Mouse (Mus musculus) embryonic facial prominence, embryonic 14.5 days (tissue): ENCODE measurements around the gene Cask. TPM values are rescaled to one million over a fixed set of nuclear protein-coding genes. Genes with fewer than 3 reads are reported as not detected.

Experiments
- ATAC-seq: fragments of 200-750 bp; cut with Nextera tagmentation; 2 replicates; pipeline ENCODE4 v1.8.0; 2017; ENCODE audit warnings: low read depth, moderate number of reproducible peaks, moderate TSS enrichment
- DNase-seq: peaks from one replicate; pipeline ENCODE4 v3.0.0-alpha.2; 2015; ENCODE audit warnings: low spot score
- H3K27ac ChIP-seq: fragments of 300-500 bp; sonication (generic); replicated peaks from 2 replicates; pipeline ENCODE4 v1.5.1; 2014; ENCODE audit warnings: low read depth, mild to moderate bottlenecking, low read length, moderate library complexity
- H3K27me3 ChIP-seq: fragments of 300-500 bp; sonication (generic); replicated peaks from 2 replicates; pipeline ENCODE4 v1.6.1; 2014; ENCODE audit warnings: low read length; ENCODE audit not compliant: control insufficient read depth, insufficient read depth
- H3K36me3 ChIP-seq: fragments of 300-500 bp; sonication (generic); 2 replicates; pipeline ENCODE4 v1.6.1; 2014; ENCODE audit warnings: low read length, mixed read lengths; ENCODE audit not compliant: control insufficient read depth, insufficient read depth
- H3K4me1 ChIP-seq: fragments of 300-500 bp; sonication (generic); 2 replicates; pipeline ENCODE4 v1.6.1; 2014; ENCODE audit warnings: antibody characterized with exemption, low read length; ENCODE audit not compliant: control insufficient read depth, insufficient read depth
- H3K4me2 ChIP-seq: fragments of 300-500 bp; sonication (generic); 2 replicates; pipeline ENCODE4 v1.6.1; 2014; ENCODE audit warnings: low read depth, mild to moderate bottlenecking, low read length, moderate library complexity, mixed read lengths
- H3K4me3 ChIP-seq: fragments of 300-500 bp; sonication (generic); 2 replicates; pipeline ENCODE4 v1.5.1; 2014; ENCODE audit warnings: low read depth, mild to moderate bottlenecking, low read length
- H3K9ac ChIP-seq: fragments of 300-500 bp; sonication (generic); 2 replicates; pipeline ENCODE4 v1.6.1; 2014; ENCODE audit warnings: low read depth, mild to moderate bottlenecking, low read length, moderate library complexity, mixed read lengths
- H3K9me3 ChIP-seq: fragments of 300-500 bp; sonication (generic); 2 replicates; pipeline ENCODE4 v1.6.1; 2016; ENCODE audit warnings: low read length; ENCODE audit not compliant: control insufficient read depth
- WGBS: fragments of 180-500 bp; shearing (Covaris S2); extraction: QIAGEN DNeasy Blood & Tissue Kit; methylation state at CpG from one replicate; pipeline ENCODE4 v1.1.7; 2014; 5-methylcytosine and 5-hydroxymethylcytosine counted together
- polyA plus RNA-seq: library from polyadenylated mRNA; unstranded; fragments of >200 nt; fragmentation: Nextera tagmentation; extraction: Ambion mirVana; gene quantifications from 2 replicates; pipeline ENCODE4 v1.2.1, GENCODE M21; 2014

The Cask gene
- polyA plus RNA-seq, 1 experiment from 2014 or later: 20.1 TPM

DNA sequence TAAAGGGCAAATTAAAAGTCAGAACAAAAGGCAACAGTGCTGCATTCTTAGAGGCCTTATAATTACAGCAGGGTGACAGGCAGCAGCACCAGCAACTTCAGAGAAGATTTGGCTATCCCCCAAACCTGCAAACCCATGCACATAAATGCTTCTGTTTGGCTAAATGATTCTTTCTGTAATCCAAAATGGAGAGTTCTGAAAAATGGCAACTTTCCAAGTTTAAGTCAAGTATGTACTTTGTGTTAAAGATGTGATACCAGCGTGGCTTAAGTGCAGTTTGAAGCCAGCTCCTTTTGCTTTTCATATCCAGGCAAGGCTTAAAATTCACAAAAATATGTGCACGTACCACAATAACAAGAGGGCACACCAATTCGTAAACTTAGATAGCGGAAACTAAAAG lies 299.6 kb downstream of the Cask start:
- Histone ChIP-seq H3K9me3 (no peaks in the 10 kb centered on the region), H3K4me2 (no peak overlapping the region), H3K27ac (no peak overlapping the region), H3K27me3 (peaks cover 15% of the 10 kb centered on the region), H3K4me3 (no peak overlapping the region), H3K4me1 (no peaks in the 10 kb centered on the region), H3K36me3 (peaks cover 6% of the 10 kb centered on the region; the same call in 1 of the 2 replicates), H3K9ac (no peak overlapping the region)
- DNase-seq (peak; percentile 6), ATAC-seq (no peak)
- 74% methylated on average over 4 of the region's 4 CpGs for WGBS

DNA sequence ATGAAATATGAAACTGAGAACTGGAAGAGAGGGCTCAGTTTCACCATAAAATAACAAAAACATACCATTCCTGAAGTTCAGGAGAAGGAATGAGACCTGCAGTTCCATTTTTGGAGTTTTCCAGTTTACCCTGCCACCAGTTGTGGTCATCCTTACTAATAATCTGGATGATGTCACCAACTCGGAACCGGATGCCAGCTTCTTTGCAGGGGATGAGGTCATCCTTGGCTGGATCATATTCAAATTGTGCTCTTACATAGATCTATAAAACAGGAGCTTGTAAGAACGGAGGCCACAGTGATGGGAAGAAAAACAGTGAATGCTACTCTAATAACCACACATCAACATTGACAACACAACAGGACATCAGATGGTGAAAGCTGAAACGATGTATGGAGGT lies 302.1 kb downstream of the Cask start:
- Histone ChIP-seq H3K9me3 (no peaks in the 10 kb centered on the region), H3K4me1 (no peaks in the 10 kb centered on the region), H3K27ac (no peak overlapping the region), H3K27me3 (peaks cover 11% of the 10 kb centered on the region), H3K36me3 (no peaks in the 10 kb centered on the region; the same call in 1 of the 2 replicates), H3K4me2 (no peak overlapping the region), H3K4me3 (no peak overlapping the region), H3K9ac (no peak overlapping the region)
- WGBS: 84% methylated on average over 4 of the region's 4 CpGs
- DNase-seq (no peak), ATAC-seq (no peak)

DNA sequence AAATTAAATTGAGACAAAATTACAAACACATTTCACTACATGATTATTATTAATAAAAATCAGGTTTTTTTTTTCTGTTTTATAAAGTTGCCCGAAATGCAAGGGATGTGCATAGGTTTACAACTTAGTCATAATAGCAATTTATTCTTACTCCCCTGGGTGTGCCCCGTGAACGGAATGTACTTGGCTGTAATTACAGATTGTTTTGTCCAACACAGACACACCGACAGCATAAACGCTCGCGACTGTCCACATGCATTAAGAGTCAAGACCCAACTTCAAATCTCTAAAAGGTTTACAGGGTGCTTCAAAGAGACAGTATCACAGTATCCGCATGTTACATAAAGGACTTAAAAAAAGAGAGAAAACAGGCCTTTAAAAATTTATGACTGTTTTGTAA lies 329.9 kb downstream of the Cask start:
- ATAC-seq: no peak
- DNase-seq: no peak
- H3K9ac ChIP-seq: no peak overlapping the region
- no peak overlapping the region for H3K4me3 ChIP-seq
- 0 out of 2 replicates have a peak, but pooled peaks cover 13% of the 10 kb centered on the region for H3K27me3 ChIP-seq
- 81% methylated on average over 8 of the region's 8 CpGs for WGBS
- H3K27ac ChIP-seq: no peak overlapping the region
- H3K36me3 ChIP-seq: peaks cover 9% of the 10 kb centered on the region; the same call in 1 of the 2 replicates
- no peak overlapping the region for H3K4me2 ChIP-seq
- H3K4me1 ChIP-seq: no peaks in the 10 kb centered on the region
- H3K9me3 ChIP-seq: no peaks in the 10 kb centered on the region

GRCm38 (mm10) chrX:13520566-13520965 lies 330.6 kb downstream of the Cask start:
- Histone ChIP-seq H3K4me3 (no peak overlapping the region), H3K9me3 (no peaks in the 10 kb centered on the region), H3K36me3 (peaks cover 5% of the 10 kb centered on the region; the same call in 1 of the 2 replicates), H3K4me2 (no peak overlapping the region), H3K4me1 (no peaks in the 10 kb centered on the region), H3K27me3 (0 out of 2 replicates have a peak, but pooled peaks cover 13% of the 10 kb centered on the region), H3K9ac (no peak overlapping the region), H3K27ac (no peak overlapping the region)
- WGBS: 86% methylated on average over 4 of the region's 4 CpGs
- no peak for ATAC-seq
- DNase-seq: no peak

DNA sequence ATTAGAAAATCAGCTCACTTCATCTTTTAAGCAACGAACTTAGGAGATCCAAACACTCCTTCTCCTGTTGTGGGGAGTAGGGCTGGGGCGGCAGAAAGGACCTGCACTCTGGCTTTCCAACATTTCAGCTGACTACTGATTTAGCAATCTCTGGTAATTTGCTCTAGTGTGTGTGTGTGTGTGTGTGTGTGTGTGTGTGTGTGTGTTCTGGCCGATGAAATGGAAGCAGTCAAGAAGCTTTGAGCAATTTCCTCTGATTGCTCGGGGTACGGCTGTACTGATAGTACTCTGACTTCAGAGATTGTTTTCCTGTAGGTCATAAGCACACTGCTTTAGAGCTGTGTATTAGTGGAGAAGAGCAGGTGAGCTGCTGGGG lies 331.8 kb downstream of the Cask start:
- no peaks in the 10 kb centered on the region for H3K36me3 ChIP-seq
- no peaks in the 10 kb centered on the region for H3K9me3 ChIP-seq
- peaks cover 20% of the 10 kb centered on the region; the same call in 1 of the 2 replicates for H3K27me3 ChIP-seq
- H3K9ac ChIP-seq: no peak overlapping the region
- ATAC-seq (no peak), DNase-seq (no peak)
- 86% methylated on average over 5 of the region's 5 CpGs for WGBS
- H3K4me1 ChIP-seq: no peaks in the 10 kb centered on the region
- no peak overlapping the region for H3K27ac ChIP-seq
- H3K4me3 ChIP-seq: no peak overlapping the region
- no peak overlapping the region for H3K4me2 ChIP-seq

- Histone ChIP-seq H3K27me3 (peaks cover 21% of the 10 kb centered on the region; the same call in 1 of the 2 replicates), H3K36me3 (no peaks in the 10 kb centered on the region), H3K4me3 (no peak overlapping the region), H3K4me2 (no peak overlapping the region), H3K9me3 (no peaks in the 10 kb centered on the region), H3K9ac (no peak overlapping the region), H3K27ac (no peak overlapping the region), H3K4me1 (no peaks in the 10 kb centered on the region)
- DNase-seq: no peak
- ATAC-seq: no peak
- 79% methylated on average over 4 of the region's 4 CpGs for WGBS
Measured at GRCm38 (mm10) chrX:13518781-13519407, 332.3 kb downstream of the Cask start.

DNA sequence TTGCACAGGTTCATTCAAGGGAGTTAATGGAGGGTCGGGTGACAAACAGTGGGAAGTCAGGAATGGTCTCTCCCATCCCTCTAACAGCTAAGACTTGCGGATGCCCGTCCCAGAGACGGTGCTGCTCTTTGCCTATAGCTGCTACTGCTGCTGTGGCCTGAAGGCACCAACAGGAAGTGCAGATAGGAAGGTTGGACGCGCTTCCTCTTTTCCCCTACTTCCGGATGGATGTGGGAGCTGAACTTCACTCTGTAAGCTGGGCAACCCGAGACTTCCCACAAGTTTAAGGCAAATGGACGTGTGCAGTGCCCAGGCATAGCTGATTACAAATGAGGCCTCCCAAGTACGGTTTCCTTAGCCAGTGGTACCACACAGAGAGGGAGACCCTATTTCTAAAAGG lies 333.1 kb downstream of the Cask start:
- no peak overlapping the region for H3K9ac ChIP-seq
- no peaks in the 10 kb centered on the region for H3K9me3 ChIP-seq
- H3K4me3 ChIP-seq: no peak overlapping the region
- no peak overlapping the region for H3K27ac ChIP-seq
- 66% methylated on average over 10 of the region's 10 CpGs for WGBS
- no peaks in the 10 kb centered on the region for H3K36me3 ChIP-seq
- no peak overlapping the region for H3K4me2 ChIP-seq
- ATAC-seq (no peak), DNase-seq (no peak)
- H3K4me1 ChIP-seq: no peaks in the 10 kb centered on the region
- H3K27me3 ChIP-seq: peaks cover 21% of the 10 kb centered on the region; the same call in 1 of the 2 replicates

DNA sequence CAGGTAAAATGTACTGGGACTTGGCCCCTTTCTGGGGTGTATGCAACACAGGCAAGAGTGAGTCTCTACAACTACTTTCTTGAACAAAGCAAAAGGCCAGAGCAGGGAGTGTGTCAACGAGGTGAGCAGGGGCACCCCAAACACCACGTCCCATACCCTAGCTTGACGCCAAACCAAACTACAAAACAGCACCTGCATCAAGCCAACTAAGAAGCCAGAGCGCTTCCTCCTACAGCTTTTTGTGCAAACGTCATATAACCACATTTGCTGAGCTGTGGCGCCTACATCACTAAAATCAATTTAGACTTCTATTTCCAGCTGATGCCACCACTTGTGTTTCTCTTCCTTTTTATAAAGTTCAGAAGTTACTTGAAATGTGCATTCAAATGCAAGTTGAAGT lies 334.7 kb downstream of the Cask start:
- Histone ChIP-seq H3K4me2 (no peak overlapping the region), H3K9ac (no peak overlapping the region), H3K27me3 (peaks cover 21% of the 10 kb centered on the region; the same call in 1 of the 2 replicates), H3K4me1 (no peaks in the 10 kb centered on the region), H3K4me3 (no peak overlapping the region), H3K27ac (no peak overlapping the region), H3K9me3 (no peaks in the 10 kb centered on the region), H3K36me3 (no peaks in the 10 kb centered on the region)
- WGBS: 91% methylated on average over 6 of the region's 6 CpGs
- ATAC-seq (no peak), DNase-seq (no peak)

GRCm38 (mm10) chrX:13513864-13514263 lies 337.3 kb downstream of the Cask start:
- Histone ChIP-seq H3K4me1 (no peaks in the 10 kb centered on the region), H3K27ac (no peak overlapping the region), H3K9ac (no peak overlapping the region), H3K36me3 (no peaks in the 10 kb centered on the region), H3K4me2 (no peak overlapping the region), H3K9me3 (no peaks in the 10 kb centered on the region), H3K4me3 (no peak overlapping the region), H3K27me3 (peaks cover 12% of the 10 kb centered on the region; the same call in 1 of the 2 replicates)
- 83% methylated on average over 5 of the region's 5 CpGs for WGBS
- ATAC-seq (no peak), DNase-seq (no peak)
